Mouse (Mus musculus) frontal cortex, postnatal 10 days (tissue): ENCODE results near the gene Metrnl.

Experiments used
- DNase-seq, 2 experiments: peaks; one replicate each; pipeline ENCODE4 v3.0.0; 2022; ENCODE audit warnings: low spot score in 2 of 2, mixed read lengths in 1 of 2

Gene Metrnl

GRCm38 (mm10) chr11:121734184-121734583 is 32.8 kb downstream of the Metrnl start:
- no peak for DNase-seq

GRCm38 (mm10) chr11:121734892-121735291 is 33.5 kb downstream of the Metrnl start:
- DNase-seq, result no peak

GRCm38 (mm10) chr11:121738616-121739015 is 37.3 kb downstream of the Metrnl start:
- no peak for DNase-seq

GRCm38 (mm10) chr11:121740906-121741305 is 39.6 kb downstream of the Metrnl start:
- DNase-seq, result no peak

GRCm38 (mm10) chr11:121741433-121741832 is 40.1 kb downstream of the Metrnl start:
- DNase-seq, result peak in 1 of 2 experiments; percentile 26

DNA sequence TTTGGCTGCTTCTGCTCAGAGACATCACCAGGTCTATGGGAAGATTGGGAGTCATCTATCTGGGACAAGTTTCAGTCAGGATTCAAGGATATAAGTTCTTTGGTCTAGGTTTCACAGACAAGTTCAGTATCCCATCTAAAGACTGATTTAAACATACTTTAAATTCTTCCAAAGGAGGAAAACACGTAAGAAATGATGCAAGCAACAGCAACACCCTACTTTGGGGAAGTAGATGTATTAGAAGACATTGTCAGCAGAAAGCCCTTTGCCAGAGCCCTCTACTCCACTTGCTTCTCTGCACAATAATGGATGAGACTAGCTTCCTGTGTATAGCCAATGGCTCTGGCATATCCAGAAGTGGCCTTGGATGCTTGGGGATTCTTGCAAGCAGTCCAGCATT is 41.8 kb downstream of the Metrnl start:
- no peak for DNase-seq

DNA sequence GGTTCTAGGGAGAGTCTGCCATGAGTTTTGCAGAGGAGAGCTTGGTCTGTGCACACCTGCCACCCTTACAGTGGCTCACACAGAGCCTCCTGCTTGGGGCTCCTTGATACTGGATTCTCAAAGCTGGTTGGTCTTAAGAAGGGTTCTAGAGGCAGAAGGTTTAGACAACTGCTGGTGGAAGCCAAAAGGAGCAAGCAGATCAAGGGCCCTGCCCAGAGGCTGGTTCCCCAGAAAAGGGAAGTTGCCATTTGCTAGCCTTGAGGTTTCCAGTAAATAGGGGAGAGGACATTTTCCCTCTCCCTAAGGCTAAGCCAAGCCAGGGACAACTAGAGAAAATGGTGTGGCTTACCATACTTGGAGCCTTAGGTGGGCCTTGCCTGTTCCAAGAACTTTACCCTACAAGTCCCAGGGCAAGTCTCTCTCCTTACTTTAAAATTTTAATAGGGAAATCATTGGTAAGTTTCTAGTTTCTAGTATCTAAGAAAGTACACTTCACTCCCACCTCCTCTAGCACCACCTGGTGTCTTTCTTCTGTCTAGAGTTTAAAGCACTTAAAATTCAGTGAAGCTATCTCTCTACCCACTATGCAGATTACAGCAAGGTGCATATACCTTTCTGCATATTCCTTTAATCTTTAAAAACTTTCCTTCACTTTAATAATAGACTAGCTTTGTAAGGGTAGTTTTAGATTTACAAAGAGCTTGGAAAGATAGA is 42.7 kb downstream of the Metrnl start:
- DNase-seq, result no peak

DNA sequence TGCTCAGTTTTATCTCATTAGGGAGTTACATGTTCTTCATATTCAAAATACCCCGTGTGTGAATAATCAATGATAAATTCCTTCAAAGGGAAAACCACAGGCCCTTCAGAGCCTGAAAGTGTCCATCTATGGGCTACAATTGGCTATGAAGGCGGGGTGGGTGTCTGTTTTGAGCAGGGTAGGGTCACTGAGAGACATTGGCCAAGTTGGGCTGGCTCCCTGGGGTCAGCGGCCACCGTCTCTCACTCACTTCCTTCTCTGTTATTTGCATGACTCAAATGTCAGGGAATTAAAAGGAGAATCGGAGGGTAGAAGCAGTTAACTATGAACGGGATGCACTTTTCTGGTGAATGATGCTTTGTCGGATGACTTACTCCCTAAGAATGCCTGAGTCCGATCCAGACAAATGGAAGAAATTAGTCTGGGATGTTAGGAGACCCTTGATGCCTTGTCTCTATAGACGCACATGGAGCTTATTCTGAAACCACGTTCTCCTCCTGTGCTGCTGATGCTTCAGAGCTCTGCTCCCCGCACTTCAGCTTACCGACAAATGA is 45.7 kb downstream of the Metrnl start:
- DNase-seq, result no peak

GRCm38 (mm10) chr11:121748003-121748684 is 46.8 kb downstream of the Metrnl start:
- no peak for DNase-seq
